Mouse (Mus musculus) limb, embryonic 11.5 days (tissue): Measurements from ENCODE around the gene Nfkb1. TPM values are rescaled to one million over a fixed set of nuclear protein-coding genes. Genes with fewer than 3 reads are reported as not detected.

Source experiments
- ATAC-seq: fragments of 200-750 bp; cut with Nextera tagmentation; 2 replicates; pipeline ENCODE4 v1.8.0; 2017; ENCODE audit warnings: low read depth; ENCODE audit not compliant: insufficient number of reproducible peaks, low FRiP score, low TSS enrichment
- DNase-seq: peaks from one replicate; pipeline ENCODE4 v3.0.0-alpha.2; 2015; ENCODE audit warnings: low spot score
- H3K27ac ChIP-seq: fragments of 300-500 bp; sonication (generic); replicated peaks from 2 replicates; pipeline ENCODE4 v1.5.1; 2014; ENCODE audit warnings: low read depth, mild to moderate bottlenecking, low read length
- H3K27me3 ChIP-seq: fragments of 300-500 bp; sonication (generic); 2 replicates; pipeline ENCODE4 v1.6.1; 2014; ENCODE audit warnings: mild to moderate bottlenecking, low read length, mixed read lengths; ENCODE audit not compliant: control insufficient read depth, insufficient read depth
- H3K36me3 ChIP-seq: fragments of 300-500 bp; sonication (generic); 2 replicates; pipeline ENCODE4 v1.6.1; 2014; ENCODE audit warnings: mild to moderate bottlenecking, low read length, moderate library complexity, mixed read lengths; ENCODE audit not compliant: control insufficient read depth, insufficient read depth
- H3K4me1 ChIP-seq: fragments of 300-500 bp; sonication (generic); 2 replicates; pipeline ENCODE4 v1.6.1; 2014; ENCODE audit warnings: low read length, mixed read lengths; ENCODE audit not compliant: control insufficient read depth, insufficient read depth
- H3K4me2 ChIP-seq: fragments of 300-500 bp; sonication (generic); 2 replicates; pipeline ENCODE4 v1.6.1; 2014; ENCODE audit warnings: low read depth, mild to moderate bottlenecking, moderate library complexity; ENCODE audit not compliant: severe bottlenecking
- H3K4me3 ChIP-seq: fragments of 300-500 bp; sonication (generic); 2 replicates; pipeline ENCODE4 v1.5.1; 2014; ENCODE audit warnings: low read depth, low read length
- H3K9ac ChIP-seq: fragments of 300-500 bp; sonication (generic); 2 replicates; pipeline ENCODE4 v1.6.1; 2014; ENCODE audit warnings: mild to moderate bottlenecking, low read length
- H3K9me3 ChIP-seq: fragments of 300-500 bp; sonication (generic); 2 replicates; pipeline ENCODE4 v1.6.1; 2016; ENCODE audit warnings: low read length; ENCODE audit not compliant: control insufficient read depth
- WGBS: fragments of 180-500 bp; shearing (Covaris S2); extraction: QIAGEN DNeasy Blood & Tissue Kit; methylation state at CpG from one replicate; pipeline ENCODE4 v1.1.7; 2014; 5-methylcytosine and 5-hydroxymethylcytosine counted together
- polyA plus RNA-seq: library from polyadenylated mRNA; unstranded; fragments of >200 nt; fragmentation: Nextera tagmentation; extraction: Ambion mirVana; gene quantifications from 2 replicates; pipeline ENCODE4 v1.2.1, GENCODE M21; 2014

Nfkb1 gene
- polyA plus RNA-seq, 1 experiment from 2014 or later = 13.3 TPM

GRCm38 (mm10) chr3:135628000-135628705, 63.2 kb downstream of the Nfkb1 start:
- Histone ChIP-seq H3K36me3 (no peaks in the 10 kb centered on the region), H3K9me3 (no peaks in the 10 kb centered on the region), H3K4me1 (no peaks in the 10 kb centered on the region), H3K4me2 (no peak overlapping the region), H3K4me3 (no peak overlapping the region), H3K27ac (no peak overlapping the region), H3K27me3 (no peaks in the 10 kb centered on the region), H3K9ac (no peak overlapping the region)
- ATAC-seq (no peak), DNase-seq (no peak)
- 89% methylated on average over 9 of the region's 9 CpGs for WGBS

GRCm38 (mm10) chr3:135625290-135625689, 66.1 kb downstream of the Nfkb1 start:
- Histone ChIP-seq H3K4me3 (no peak overlapping the region), H3K36me3 (no peaks in the 10 kb centered on the region)

GRCm38 (mm10) chr3:135616730-135617129, 74.6 kb downstream of the Nfkb1 start:
- no peak overlapping the region for H3K4me3 ChIP-seq
- H3K36me3 ChIP-seq = no peaks in the 10 kb centered on the region; the same call in 1 of the 2 replicates
- H3K4me1 ChIP-seq = no peaks in the 10 kb centered on the region
- ATAC-seq (no peak), DNase-seq (no peak)
- no peak overlapping the region for H3K9ac ChIP-seq
- H3K4me2 ChIP-seq = no peak overlapping the region
- H3K27ac ChIP-seq = no peak overlapping the region
- 93% methylated on average over 7 of the region's 7 CpGs for WGBS
- no peaks in the 10 kb centered on the region for H3K9me3 ChIP-seq
- no peaks in the 10 kb centered on the region for H3K27me3 ChIP-seq

More at GRCm38 (mm10) chr3:135625290-135625689, 66.1 kb downstream of the Nfkb1 start:
- Histone ChIP-seq H3K27me3 (no peaks in the 10 kb centered on the region), H3K4me2 (no peak overlapping the region), H3K9ac (no peak overlapping the region), H3K4me1 (no peaks in the 10 kb centered on the region), H3K27ac (no peak overlapping the region), H3K9me3 (no peaks in the 10 kb centered on the region)
- ATAC-seq = no peak
- no peak for DNase-seq
- 100% methylated on average over 2 of the region's 2 CpGs for WGBS

GRCm38 (mm10) chr3:135614376-135614775, 77.0 kb downstream of the Nfkb1 start:
- DNase-seq (no peak), ATAC-seq (no peak)
- Histone ChIP-seq H3K27ac (no peak overlapping the region), H3K9me3 (no peaks in the 10 kb centered on the region), H3K4me3 (no peak overlapping the region), H3K4me2 (no peak overlapping the region), H3K9ac (no peak overlapping the region), H3K27me3 (no peaks in the 10 kb centered on the region), H3K4me1 (no peaks in the 10 kb centered on the region), H3K36me3 (no peaks in the 10 kb centered on the region; the same call in 1 of the 2 replicates)
- WGBS = 95% methylated on average over 3 of the region's 3 CpGs

- no peaks in the 10 kb centered on the region for H3K9me3 ChIP-seq
- ATAC-seq = no peak
- H3K9ac ChIP-seq = no peak overlapping the region
- no peak overlapping the region for H3K27ac ChIP-seq
- no peak for DNase-seq
- no peak overlapping the region for H3K4me2 ChIP-seq
- no peaks in the 10 kb centered on the region for H3K4me1 ChIP-seq
- no peak overlapping the region for H3K4me3 ChIP-seq
- 85% methylated on average over 3 of the region's 3 CpGs for WGBS
- no peaks in the 10 kb centered on the region for H3K36me3 ChIP-seq
- H3K27me3 ChIP-seq = no peaks in the 10 kb centered on the region
Measured at GRCm38 (mm10) chr3:135610221-135610620, 81.1 kb downstream of the Nfkb1 start.

- 93% methylated on average over 24 of the region's 24 CpGs for WGBS
- no peak overlapping the region for H3K27ac ChIP-seq
- no peaks in the 10 kb centered on the region for H3K4me1 ChIP-seq
- no peaks in the 10 kb centered on the region for H3K9me3 ChIP-seq
- H3K4me3 ChIP-seq = no peak overlapping the region
- no peak overlapping the region for H3K9ac ChIP-seq
- no peak overlapping the region for H3K4me2 ChIP-seq
- peaks cover 3% of the 10 kb centered on the region; the same call in 1 of the 2 replicates for H3K36me3 ChIP-seq
- ATAC-seq = no peak
- no peaks in the 10 kb centered on the region for H3K27me3 ChIP-seq
- no peak for DNase-seq
Measured at GRCm38 (mm10) chr3:135607660-135608473, 83.5 kb downstream of the Nfkb1 start.

GRCm38 (mm10) chr3:135607021-135607420, 84.3 kb downstream of the Nfkb1 start:
- ATAC-seq (no peak), DNase-seq (no peak)
- WGBS = 91% methylated on average over 9 of the region's 9 CpGs
- H3K9ac ChIP-seq = no peak overlapping the region
- H3K4me3 ChIP-seq = no peak overlapping the region
- H3K4me2 ChIP-seq = no peak overlapping the region
- peaks cover 3% of the 10 kb centered on the region; the same call in 1 of the 2 replicates for H3K36me3 ChIP-seq
- no peaks in the 10 kb centered on the region for H3K27me3 ChIP-seq
- no peaks in the 10 kb centered on the region for H3K4me1 ChIP-seq
- H3K9me3 ChIP-seq = no peaks in the 10 kb centered on the region
- H3K27ac ChIP-seq = no peak overlapping the region

- 94% methylated on average over 8 of the region's 8 CpGs for WGBS
- Histone ChIP-seq H3K9ac (no peak overlapping the region), H3K36me3 (peaks cover 6% of the 10 kb centered on the region; the same call in 1 of the 2 replicates), H3K4me3 (no peak overlapping the region), H3K9me3 (no peaks in the 10 kb centered on the region), H3K27ac (no peak overlapping the region), H3K27me3 (no peaks in the 10 kb centered on the region), H3K4me1 (no peaks in the 10 kb centered on the region), H3K4me2 (no peak overlapping the region)
- ATAC-seq (no peak), DNase-seq (no peak)
Measured at GRCm38 (mm10) chr3:135606592-135606991, 84.8 kb downstream of the Nfkb1 start.
